ENCODE assay signal across 8 mouse cellular contexts in genomic region chr1:79858389-79858994, GRCm38 (mm10). TPM values are rescaled to one million over a fixed set of nuclear protein-coding genes. Genes with fewer than 3 reads are reported as not detected.
A peak's percentile ranks its signal among the peaks of the same experiment; 100 is the strongest.
DNase-seq lines count a peak whose midpoint lies in the region; ATAC-seq lines count a peak whose summit lies in the region.

No protein-coding gene starts in this region.

- WGBS in forebrain, embryonic 12.5 days = under 1% methylated on average over 62 of the region's 76 CpGs
- WGBS in hindbrain, embryonic 15.5 days = under 1% methylated on average over 59 of the region's 76 CpGs
- 1% methylated on average over 59 of the region's 76 CpGs for WGBS in liver, embryonic 13.5 days (ENCODE audit: insufficient replicate concordance)
- WGBS in neural tube, embryonic 12.5 days = under 1% methylated on average over 76 of the region's 76 CpGs

- H3K27ac ChIP-seq in forebrain, embryonic 12.5 days = no peak overlapping the region
- H3K27ac ChIP-seq in hindbrain, embryonic 15.5 days (replicated peaks) = peak overlapping the region; percentile 54
- H3K27ac ChIP-seq in liver, embryonic 13.5 days = no peak overlapping the region
- H3K27ac ChIP-seq in neural tube, embryonic 12.5 days = no peak overlapping the region

- H3K27me3 ChIP-seq in forebrain, embryonic 12.5 days = peaks cover 59% of the 10 kb centered on the region
- H3K27me3 ChIP-seq in hindbrain, embryonic 15.5 days = no peaks in the 10 kb centered on the region
- peaks cover 50% of the 10 kb centered on the region for H3K27me3 ChIP-seq in liver, embryonic 13.5 days
- H3K27me3 ChIP-seq in neural tube, embryonic 12.5 days (replicated peaks) = no peaks in the 10 kb centered on the region

- H3K9ac ChIP-seq in forebrain, embryonic 12.5 days = peak overlapping the region; percentile 67
- H3K9ac ChIP-seq in hindbrain, embryonic 15.5 days = peak overlapping the region; percentile 74
- H3K9ac ChIP-seq in liver, embryonic 13.5 days = peak overlapping the region; percentile 33; the same call in 1 of the 2 replicates
- H3K9ac ChIP-seq in neural tube, embryonic 12.5 days = peak overlapping the region; percentile 78

- ATAC-seq in activated CD4-positive, CD25-positive, alpha-beta regulatory T cell, adult 4 months = peak; percentile 60
- ATAC-seq in forebrain, embryonic 12.5 days (ENCODE audit: low FRiP score) = peak; percentile 79
- ATAC-seq in hindbrain, embryonic 15.5 days (ENCODE audit: low FRiP score, low read depth) = peak; percentile 75
- ATAC-seq in liver, embryonic 13.5 days (ENCODE audit: low read depth) = peak; percentile 41; the same call in 1 of the 2 replicates
- peak; percentile 71 for ATAC-seq in neural tube, embryonic 12.5 days (ENCODE audit: low FRiP score, low read depth)

- peak overlapping the region; percentile 92 for H3K4me2 ChIP-seq in forebrain, embryonic 12.5 days
- H3K4me2 ChIP-seq in hindbrain, embryonic 15.5 days = peak overlapping the region; percentile 95
- peak overlapping the region; percentile 70 for H3K4me2 ChIP-seq in liver, embryonic 13.5 days
- peak overlapping the region; percentile 94 for H3K4me2 ChIP-seq in neural tube, embryonic 12.5 days (replicated peaks)

- intact Hi-C loops in left cerebral cortex, postnatal 25 days (cut with DNase I) = no loop called here

- peak overlapping the region; percentile 65 for H3K4me3 ChIP-seq in forebrain, embryonic 12.5 days (replicated peaks)
- H3K4me3 ChIP-seq in hindbrain, embryonic 15.5 days = peak overlapping the region; percentile 83
- H3K4me3 ChIP-seq in liver, embryonic 13.5 days (replicated peaks) = peak overlapping the region; percentile 57
- H3K4me3 ChIP-seq in neural tube, embryonic 12.5 days = peak overlapping the region; percentile 63

- no peaks in the 10 kb centered on the region for H3K36me3 ChIP-seq in forebrain, embryonic 12.5 days (replicated peaks)
- H3K36me3 ChIP-seq in hindbrain, embryonic 15.5 days = no peaks in the 10 kb centered on the region
- H3K36me3 ChIP-seq in liver, embryonic 13.5 days = no peaks in the 10 kb centered on the region
- no peaks in the 10 kb centered on the region for H3K36me3 ChIP-seq in neural tube, embryonic 12.5 days

- peak; percentile 16 to 34 for DNase-seq in left cerebral cortex, postnatal 25 days (ENCODE audit: low spot score in 2 of 2)
- DNase-seq in left cerebral cortex, adult 8-10 months (ENCODE audit: low spot score in 2 of 2) = no peak
- no peak for DNase-seq in liver, embryonic 13.5 days
- DNase-seq in natural killer cell, adult 2 months (ENCODE audit: low spot score in 2 of 2) = no peak

- peaks cover 36% of the 10 kb centered on the region for H3K4me1 ChIP-seq in forebrain, embryonic 12.5 days
- peaks cover 22% of the 10 kb centered on the region for H3K4me1 ChIP-seq in hindbrain, embryonic 15.5 days (replicated peaks)
- peaks cover 9% of the 10 kb centered on the region; the same call in 1 of the 2 replicates for H3K4me1 ChIP-seq in liver, embryonic 13.5 days (replicated peaks)
- H3K4me1 ChIP-seq in neural tube, embryonic 12.5 days = peaks cover 33% of the 10 kb centered on the region

- H3K9me3 ChIP-seq in forebrain, embryonic 12.5 days = no peaks in the 10 kb centered on the region
- no peaks in the 10 kb centered on the region for H3K9me3 ChIP-seq in hindbrain, embryonic 15.5 days
- no peaks in the 10 kb centered on the region for H3K9me3 ChIP-seq in liver, embryonic 13.5 days (replicated peaks)
- no peaks in the 10 kb centered on the region for H3K9me3 ChIP-seq in neural tube, embryonic 12.5 days

RNA-seq across cellular contexts. Expression of gene Serpine2, which starts 2.5 kb away (rescaled TPM):
- 100 to 1,000 TPM; 136 to 162 TPM for total RNA-seq in left cerebral cortex, postnatal 25 days (2021)
- 100 to 1,000 TPM; 173 to 178 (median 176) TPM for total RNA-seq in left cerebral cortex, adult 8-10 months (2022)
- polyA plus RNA-seq in activated CD4-positive, CD25-positive, alpha-beta regulatory T cell, adult 4 months (2017; shearing (Covaris generic)) = 1 to 10 TPM; 1.5 to 3.1 TPM
- 42.5 and 43.8 TPM in 2 replicates for polyA plus RNA-seq in forebrain, embryonic 12.5 days (2016; fragmentation: Nextera tagmentation; extraction: Ambion mirVana)
- polyA plus RNA-seq in hindbrain, embryonic 15.5 days (2015; fragmentation: Nextera tagmentation; extraction: Ambion mirVana) = 272 and 313 TPM in 2 replicates
- polyA plus RNA-seq in liver, embryonic 13.5 days (2015; fragmentation: Nextera tagmentation; extraction: Ambion mirVana) = 9.8 and 10.9 TPM in 2 replicates
- 173 and 189 TPM in 2 replicates for polyA plus RNA-seq in neural tube, embryonic 12.5 days (2016; fragmentation: Nextera tagmentation; extraction: Ambion mirVana)

Comparison
In these comparisons a context has a peak if more than half of its experiments do, and no peak if none do; other contexts are left out.
1. DNase-seq: peak in left cerebral cortex, postnatal 25 days (2 of 2); none in left cerebral cortex, adult 8-10 months (0 of 2), liver, embryonic 13.5 days (single experiment) and natural killer cell, adult 2 months (0 of 2).
2. Peak in every context shown above with its lines, with median percentiles within 50 percentile points of each other: ATAC-seq, H3K4me2 ChIP-seq, H3K4me3 ChIP-seq and H3K9ac ChIP-seq.